Mouse (Mus musculus) right cerebral cortex, postnatal 10 days (tissue): ENCODE measurements at regions not wholly inside any gene's neighbourhood (a gene's known extent, or its start where the extent isn't known, plus 50 kb on each side); places are given as distances from the start of the nearest gene placed in this dataset.

Experiments used
- DNase-seq, 2 experiments: peaks; one replicate each; pipeline ENCODE4 v3.0.0; 2021; ENCODE audit warnings: low spot score in 2 of 2

GRCm38 (mm10) chr12:52400099-52400498, 103.7 kb upstream of the Arhgap5 start:
- no peak for DNase-seq

- no peak for DNase-seq
These were observed 101.1 kb upstream of the Arhgap5 start for GRCm38 (mm10) chr12:52402711-52403110.

- no peak for DNase-seq
These were observed 97.4 kb upstream of the Arhgap5 start for GRCm38 (mm10) chr12:52406386-52406785.

GRCm38 (mm10) chr12:52408307-52408895, 95.4 kb upstream of the Arhgap5 start:
- DNase-seq: no peak

- DNase-seq: no peak
These were observed 94.6 kb upstream of the Arhgap5 start for GRCm38 (mm10) chr12:52409221-52409620.

GRCm38 (mm10) chr12:52412172-52412571, 91.6 kb upstream of the Arhgap5 start:
- no peak for DNase-seq

- DNase-seq: peak in 1 of 2 experiments; percentile 42
These were observed 90.7 kb upstream of the Arhgap5 start for GRCm38 (mm10) chr12:52413046-52413473.

GRCm38 (mm10) chr12:52422729-52423128, 81.0 kb upstream of the Arhgap5 start:
- DNase-seq: no peak

- no peak for DNase-seq
These were observed 79.3 kb upstream of the Arhgap5 start for GRCm38 (mm10) chr12:52424336-52425034.

- peak; percentile 59 to 71 for DNase-seq
These were observed 73.8 kb upstream of the Arhgap5 start for GRCm38 (mm10) chr12:52429935-52430334.

GRCm38 (mm10) chr12:52431933-52432332, 71.8 kb upstream of the Arhgap5 start:
- DNase-seq: no peak

- no peak for DNase-seq
These were observed 69.8 kb upstream of the Arhgap5 start for GRCm38 (mm10) chr12:52434021-52434420.

- DNase-seq: no peak
These were observed 68.5 kb upstream of the Arhgap5 start for GRCm38 (mm10) chr12:52435321-52435720.

GRCm38 (mm10) chr12:52435795-52436211, 68.0 kb upstream of the Arhgap5 start:
- DNase-seq: peak in 1 of 2 experiments; percentile 38

- DNase-seq: no peak
These were observed 66.8 kb upstream of the Arhgap5 start for GRCm38 (mm10) chr12:52436941-52437340.

- no peak for DNase-seq
These were observed 64.5 kb upstream of the Arhgap5 start for GRCm38 (mm10) chr12:52439241-52439640.

GRCm38 (mm10) chr12:52440868-52441365, 62.9 kb upstream of the Arhgap5 start:
- DNase-seq: no peak

- DNase-seq: no peak
These were observed 61.4 kb upstream of the Arhgap5 start for GRCm38 (mm10) chr12:52442337-52442736.

- no peak for DNase-seq
These were observed 58.0 kb upstream of the Arhgap5 start for GRCm38 (mm10) chr12:52445731-52446130.

- DNase-seq: no peak
These were observed 57.3 kb upstream of the Arhgap5 start for GRCm38 (mm10) chr12:52446501-52446900.

- no peak for DNase-seq
These were observed 56.3 kb upstream of the Arhgap5 start for GRCm38 (mm10) chr12:52447482-52447881.

GRCm38 (mm10) chr12:52448218-52448617, 55.6 kb upstream of the Arhgap5 start:
- no peak for DNase-seq

- no peak for DNase-seq
These were observed 49.9 kb upstream of the Arhgap5 start for GRCm38 (mm10) chr12:52453890-52454289.
